Mouse (Mus musculus): ENCODE results near the gene Sirt4. TPM values are rescaled to one million over a fixed set of nuclear protein-coding genes. Genes with fewer than 3 reads are reported as not detected.
"Not testable (repeated sequence)": the region's sequence is repeated elsewhere in the genome, so short reads cannot be mapped to it uniquely, and the experiment has no call there.

The Sirt4 gene
- total and polyA plus RNA-seq, 2 experiments from 2014 or later, result 20.2 to 33.7 TPM

DNA sequence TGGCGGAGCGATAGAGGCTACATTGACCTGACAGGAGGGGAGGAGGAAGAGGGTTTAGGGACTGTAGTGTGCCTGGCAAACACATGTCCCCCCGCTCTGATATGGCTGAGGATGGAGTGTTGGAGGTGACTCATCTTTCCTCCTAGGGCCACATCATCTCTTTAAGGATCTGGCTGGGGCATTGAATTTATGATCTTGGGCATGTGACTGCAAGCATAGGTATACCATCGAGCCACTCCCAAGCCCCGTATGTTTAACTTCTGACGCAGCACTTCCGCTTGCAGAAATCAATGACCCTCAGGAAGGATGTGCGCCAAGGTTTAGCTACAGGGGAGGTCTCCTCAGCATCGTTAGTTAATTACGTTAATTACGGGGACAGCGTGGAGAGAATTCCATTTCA, 18.5 kb upstream of the Sirt4 start:
- ATAC-seq (no peak), DNase-seq (ENCODE audit: low spot score) (no peak)
- no peak overlapping the region for H3K27ac ChIP-seq
- H3K4me1 ChIP-seq (ENCODE audit: insufficient read depth, low read length), result peaks cover 11% of the 10 kb centered on the region; the same call in 1 of the 2 replicates
- H3K4me2 ChIP-seq (ENCODE audit: low read depth, low read length), result no peak overlapping the region
- H3K36me3 ChIP-seq (ENCODE audit: insufficient read depth, low read length), result no peaks in the 10 kb centered on the region
- 63% methylated on average over 12 of the region's 12 CpGs for WGBS
- no peaks in the 10 kb centered on the region for H3K9me3 ChIP-seq (ENCODE audit: low read length)
- no peak overlapping the region for H3K4me3 ChIP-seq (ENCODE audit: low read length)
- H3K27me3 ChIP-seq (ENCODE audit: insufficient read depth, low read length), result no peaks in the 10 kb centered on the region
- no peak overlapping the region for H3K9ac ChIP-seq (replicated peaks; ENCODE audit: low read length)
- no peak for TF ChIP-seq CTCF (IDR thresholded peaks at IDR 0.05; ENCODE audit: low read depth)

DNA sequence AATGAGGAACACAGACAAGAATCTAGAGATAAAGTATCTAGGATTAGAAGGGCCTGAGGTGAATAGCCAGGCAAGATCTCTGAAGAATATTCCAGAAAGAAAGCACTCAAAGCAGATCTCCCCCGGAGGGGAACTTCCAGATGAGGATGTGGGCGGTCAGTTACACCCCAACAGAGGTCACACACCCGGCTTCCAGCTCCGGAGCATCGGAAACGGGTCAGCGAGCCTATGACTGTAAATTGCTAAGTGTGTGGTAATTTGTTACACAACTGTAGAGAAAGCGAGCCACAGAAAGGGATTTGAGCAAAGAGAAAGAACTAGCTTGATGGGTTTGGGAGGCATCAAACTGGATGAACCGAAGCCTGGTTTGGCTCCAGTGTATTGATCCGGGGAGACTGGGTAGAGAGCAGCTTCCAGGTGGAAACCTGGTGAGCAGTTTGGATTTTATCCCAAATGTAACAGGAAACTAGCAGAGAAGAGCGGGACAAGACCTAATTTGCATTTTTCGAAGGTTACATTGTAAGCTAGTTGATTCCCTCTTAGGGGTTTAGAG, 15.9 kb upstream of the Sirt4 start:
- H3K27me3 ChIP-seq (ENCODE audit: insufficient read depth, low read length), result no peaks in the 10 kb centered on the region
- ATAC-seq (no peak), DNase-seq (ENCODE audit: low spot score) (no peak)
- no peak overlapping the region for H3K4me2 ChIP-seq (ENCODE audit: low read depth, low read length)
- no peaks in the 10 kb centered on the region for H3K4me1 ChIP-seq (ENCODE audit: insufficient read depth, low read length)
- H3K36me3 ChIP-seq (ENCODE audit: insufficient read depth, low read length), result no peaks in the 10 kb centered on the region
- TF ChIP-seq CTCF (IDR thresholded peaks at IDR 0.05; ENCODE audit: low read depth), result no peak
- no peaks in the 10 kb centered on the region for H3K9me3 ChIP-seq (ENCODE audit: low read length)
- H3K4me3 ChIP-seq (ENCODE audit: low read length), result no peak overlapping the region
- H3K9ac ChIP-seq (replicated peaks; ENCODE audit: low read length), result no peak overlapping the region
- no peak overlapping the region for H3K27ac ChIP-seq
- WGBS, result 82% methylated on average over 12 of the region's 12 CpGs

DNA sequence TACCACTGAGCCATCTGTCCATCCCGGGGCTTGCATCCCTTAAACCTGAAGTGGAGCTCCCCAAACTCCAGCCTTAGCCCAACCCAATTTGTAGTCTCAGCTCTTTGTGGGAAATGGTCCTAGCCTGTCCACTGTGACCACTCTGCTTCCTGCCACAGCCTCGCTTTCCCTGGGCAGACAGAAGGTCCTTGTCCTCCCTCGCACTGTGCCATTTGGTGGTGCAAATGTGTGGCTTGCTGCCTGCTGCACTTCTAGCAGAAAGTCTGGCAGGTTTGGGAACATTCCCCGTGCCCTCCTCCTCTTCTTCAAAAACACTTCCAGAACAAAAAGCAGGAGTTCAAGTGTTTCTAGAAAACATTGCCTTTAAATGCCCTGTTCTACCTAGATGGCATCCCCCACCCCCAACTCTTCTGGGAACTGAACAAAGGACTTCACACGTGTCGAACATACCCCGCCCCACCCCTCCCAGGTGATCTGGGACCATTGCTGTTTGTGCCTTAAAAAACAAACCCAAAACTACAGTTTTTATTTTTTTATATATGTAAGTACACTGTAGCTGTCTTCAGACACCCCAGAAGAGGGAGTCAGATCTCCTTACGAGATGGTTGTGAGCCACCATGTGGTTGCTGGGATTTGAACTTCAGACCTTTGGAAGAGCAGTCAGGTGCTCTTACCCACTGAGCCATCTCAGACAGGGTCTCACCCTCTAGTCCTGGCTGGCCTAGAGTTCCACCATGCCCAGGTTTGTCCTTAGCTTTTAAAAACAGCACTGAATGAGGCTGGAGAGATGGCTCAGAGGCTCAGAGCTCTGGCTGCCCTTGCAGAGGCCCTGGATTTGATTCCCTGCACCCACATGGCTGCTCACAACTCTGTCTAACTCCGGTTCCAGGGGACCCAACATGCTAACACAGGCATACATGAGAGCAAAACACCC, 14.0 kb upstream of the Sirt4 start:
- Histone ChIP-seq H3K27ac (no peak overlapping the region), H3K36me3 (ENCODE audit: insufficient read depth, low read length) (no peaks in the 10 kb centered on the region), H3K9ac (replicated peaks; ENCODE audit: low read length) (no peak overlapping the region), H3K4me1 (ENCODE audit: insufficient read depth, low read length) (no peaks in the 10 kb centered on the region), H3K4me2 (ENCODE audit: low read depth, low read length) (no peak overlapping the region), H3K4me3 (ENCODE audit: low read length) (no peak overlapping the region), H3K9me3 (ENCODE audit: low read length) (no peaks in the 10 kb centered on the region), H3K27me3 (ENCODE audit: insufficient read depth, low read length) (no peaks in the 10 kb centered on the region)
- 62% methylated on average over 9 of the region's 9 CpGs for WGBS
- DNase-seq (ENCODE audit: low spot score), result no peak
- ATAC-seq, result no peak
- TF ChIP-seq CTCF (IDR thresholded peaks at IDR 0.05; ENCODE audit: low read depth), result no peak

DNA sequence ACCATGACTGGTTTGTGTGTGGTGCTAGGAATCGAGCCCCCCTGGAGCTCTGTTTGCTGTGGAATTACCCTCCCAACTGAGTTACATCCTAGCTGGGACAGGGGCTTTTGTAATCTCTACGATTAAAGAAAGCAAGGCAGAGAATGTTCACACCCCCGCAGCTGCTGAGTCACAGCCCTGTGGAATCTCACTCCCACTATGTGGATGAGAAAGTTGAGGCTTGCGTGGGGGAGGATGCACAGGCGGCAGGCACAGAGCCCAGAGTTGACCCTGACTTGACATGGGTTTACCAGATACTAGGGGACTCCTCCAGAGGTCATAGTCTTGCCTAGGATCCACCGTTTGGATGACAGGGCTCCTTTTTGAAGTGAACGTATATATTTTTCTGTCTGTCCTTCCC, 12.5 kb upstream of the Sirt4 start:
- Histone ChIP-seq H3K4me1 (ENCODE audit: insufficient read depth, low read length) (peaks cover 3% of the 10 kb centered on the region; the same call in 1 of the 2 replicates), H3K27me3 (ENCODE audit: insufficient read depth, low read length) (no peaks in the 10 kb centered on the region), H3K9me3 (ENCODE audit: low read length) (no peaks in the 10 kb centered on the region), H3K4me2 (ENCODE audit: low read depth, low read length) (no peak overlapping the region), H3K27ac (no peak overlapping the region), H3K9ac (replicated peaks; ENCODE audit: low read length) (no peak overlapping the region), H3K4me3 (ENCODE audit: low read length) (no peak overlapping the region), H3K36me3 (ENCODE audit: insufficient read depth, low read length) (no peaks in the 10 kb centered on the region)
- 78% methylated on average over 7 of the region's 7 CpGs for WGBS
- ATAC-seq, result no peak
- TF ChIP-seq CTCF (IDR thresholded peaks at IDR 0.05; ENCODE audit: low read depth), result no peak
- no peak for DNase-seq (ENCODE audit: low spot score)

DNA sequence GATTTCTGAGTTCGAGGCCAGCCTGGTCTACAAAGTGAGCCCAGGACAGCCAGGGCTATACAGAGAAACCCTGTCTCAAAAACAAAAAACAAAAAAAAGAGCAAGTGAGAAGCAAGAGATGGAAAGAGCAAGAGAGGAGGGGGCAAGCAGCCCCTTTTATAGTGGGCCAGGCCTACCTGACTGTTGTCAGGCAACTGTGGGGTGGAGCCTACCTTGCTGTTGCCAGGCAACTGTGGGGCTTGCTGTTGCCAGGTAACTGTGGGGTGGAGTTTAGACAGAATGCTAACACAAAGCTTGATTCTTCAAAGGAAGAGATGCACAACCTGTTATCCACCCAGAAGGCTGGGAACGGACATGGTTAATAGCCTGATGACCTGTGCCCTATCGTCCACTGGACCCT, 11.1 kb upstream of the Sirt4 start:
- DNase-seq (ENCODE audit: low spot score); H3K4me2 ChIP-seq (ENCODE audit: low read depth, low read length); H3K9me3 ChIP-seq (ENCODE audit: low read length); ATAC-seq; H3K4me3 ChIP-seq (ENCODE audit: low read length); H3K27ac ChIP-seq; H3K36me3 ChIP-seq (ENCODE audit: insufficient read depth, low read length); H3K4me1 ChIP-seq (ENCODE audit: insufficient read depth, low read length); H3K27me3 ChIP-seq (ENCODE audit: insufficient read depth, low read length); H3K9ac ChIP-seq (replicated peaks; ENCODE audit: low read length): not testable (repeated sequence)
- 68% methylated on average over 3 of the region's 3 CpGs for WGBS

DNA sequence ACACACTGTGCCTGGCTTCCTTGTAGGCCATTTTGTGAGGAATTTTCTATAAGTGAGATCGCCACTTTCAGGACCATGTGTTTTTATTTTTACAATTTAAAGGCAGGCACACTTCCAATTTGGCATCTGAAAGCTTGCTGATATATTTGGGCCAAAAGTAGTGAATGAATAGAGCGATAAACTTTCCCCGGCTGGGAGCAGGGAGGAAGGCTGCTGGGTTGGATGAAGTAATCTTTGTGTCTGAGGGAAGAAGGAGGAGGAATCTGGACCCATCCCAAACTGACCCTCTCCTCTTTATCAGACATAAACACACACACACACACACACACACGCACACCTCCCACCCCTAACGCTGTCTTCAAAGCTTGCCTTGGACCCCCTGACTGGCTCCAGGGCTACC, 8.9 kb upstream of the Sirt4 start:
- ATAC-seq (no peak), DNase-seq (ENCODE audit: low spot score) (no peak)
- Histone ChIP-seq H3K27me3 (ENCODE audit: insufficient read depth, low read length) (no peaks in the 10 kb centered on the region), H3K4me1 (ENCODE audit: insufficient read depth, low read length) (peaks cover 7% of the 10 kb centered on the region; the same call in 1 of the 2 replicates), H3K27ac (no peak overlapping the region), H3K36me3 (ENCODE audit: insufficient read depth, low read length) (no peaks in the 10 kb centered on the region), H3K9ac (replicated peaks; ENCODE audit: low read length) (no peak overlapping the region), H3K4me3 (ENCODE audit: low read length) (no peak overlapping the region), H3K4me2 (ENCODE audit: low read depth, low read length) (no peak overlapping the region), H3K9me3 (ENCODE audit: low read length) (no peaks in the 10 kb centered on the region)
- TF ChIP-seq CTCF (IDR thresholded peaks at IDR 0.05; ENCODE audit: low read depth), result no peak
- WGBS, result 55% methylated on average over 5 of the region's 5 CpGs
